In genomic region chr10:70733956-70734355, GRCm38 (mm10) we compare ENCODE assay signal across 24 mouse cellular contexts.
A peak's percentile ranks its signal among the peaks of the same experiment; 100 is the strongest.
DNase-seq lines count a peak whose midpoint lies in the region; ATAC-seq and TF ChIP-seq lines count a peak whose summit lies in the region.
"Had no signal": no experiment of that assay in that cellular context is flagged by ENCODE, and none has a peak within 500 bp of the region (broad histone marks: within the 10 kb centered on the region; RNA-seq: fewer than 3 reads in every experiment).

No protein-coding gene starts in this region.

- no peak overlapping the region for H3K27ac ChIP-seq in hindbrain, embryonic 11.5 days (ENCODE audit: low read depth, low read length)
- H3K27ac ChIP-seq in hindbrain, embryonic 12.5 days: no peak overlapping the region
- H3K27ac ChIP-seq in ES-Bruce4 (ENCODE audit: insufficient read depth, low read length): peak overlapping the region; percentile 38; the same call in 1 of the 2 replicates
- H3K27ac ChIP-seq in intestine, postnatal 0 days (ENCODE audit: low read depth, low read length): no peak overlapping the region
- H3K27ac ChIP-seq: embryonic facial prominence, embryonic 12.5 days; embryonic facial prominence, embryonic 15.5 days; gastrocnemius, adult 2 months; hindbrain, embryonic 14.5 days; hindbrain, postnatal 0 days had no signal

- no peak overlapping the region for H3K9ac ChIP-seq in hindbrain, embryonic 11.5 days (ENCODE audit: low read depth, low read length)
- no peak overlapping the region for H3K9ac ChIP-seq in hindbrain, embryonic 12.5 days
- no peak overlapping the region for H3K9ac ChIP-seq in ES-Bruce4 (ENCODE audit: low read depth, poor library complexity, severe bottlenecking)
- H3K9ac ChIP-seq in intestine, postnatal 0 days (ENCODE audit: low read depth, low read length): no peak overlapping the region
- H3K9ac ChIP-seq: embryonic facial prominence, embryonic 12.5 days; embryonic facial prominence, embryonic 15.5 days; hindbrain, embryonic 14.5 days had no signal

- no peaks in the 10 kb centered on the region for H3K4me1 ChIP-seq in hindbrain, embryonic 11.5 days (replicated peaks; ENCODE audit: control insufficient read depth, insufficient read depth, low read length)
- H3K4me1 ChIP-seq in hindbrain, embryonic 12.5 days: 0 out of 2 replicates have a peak, but pooled peaks cover under 1% of the 10 kb centered on the region
- no peaks in the 10 kb centered on the region for H3K4me1 ChIP-seq in ES-Bruce4 (ENCODE audit: control insufficient read depth, insufficient read depth, low read length)
- H3K4me1 ChIP-seq in intestine, postnatal 0 days (replicated peaks; ENCODE audit: control insufficient read depth, insufficient read depth, low read length): no peaks in the 10 kb centered on the region
- H3K4me1 ChIP-seq: embryonic facial prominence, embryonic 12.5 days; embryonic facial prominence, embryonic 15.5 days had no signal

- H3K4me2 ChIP-seq in hindbrain, embryonic 11.5 days (replicated peaks; ENCODE audit: low read depth, low read length): no peak overlapping the region
- H3K4me2 ChIP-seq in hindbrain, embryonic 12.5 days (replicated peaks): no peak overlapping the region
- no peak overlapping the region for H3K4me2 ChIP-seq in intestine, postnatal 0 days (replicated peaks; ENCODE audit: low read depth)
- H3K4me2 ChIP-seq: embryonic facial prominence, embryonic 12.5 days; embryonic facial prominence, embryonic 15.5 days; heart, embryonic 11.5 days; hindbrain, embryonic 14.5 days had no signal

- peak; percentile 37; the same call in 1 of the 2 replicates for TF ChIP-seq EP300 in ES-Bruce4 (IDR thresholded peaks at IDR 0.05; ENCODE audit: insufficient read depth, low read depth, low read length)

- no peak for TF ChIP-seq CTCF in ES-Bruce4 (IDR thresholded peaks at IDR 0.05; ENCODE audit: low read depth, low read length)
- no peak for TF ChIP-seq CTCF in intestine, postnatal 0 days (IDR thresholded peaks at IDR 0.05; ENCODE audit: low read depth)

- H3K36me3 ChIP-seq in hindbrain, embryonic 11.5 days (ENCODE audit: control insufficient read depth, insufficient read depth, low read length): no peaks in the 10 kb centered on the region
- no peaks in the 10 kb centered on the region for H3K36me3 ChIP-seq in hindbrain, embryonic 12.5 days
- H3K36me3 ChIP-seq in ES-Bruce4 (ENCODE audit: control insufficient read depth, insufficient read depth, low read length, poor library complexity, severe bottlenecking): no peaks in the 10 kb centered on the region
- no peaks in the 10 kb centered on the region for H3K36me3 ChIP-seq in intestine, postnatal 0 days (ENCODE audit: control insufficient read depth, insufficient read depth)
- H3K36me3 ChIP-seq: embryonic facial prominence, embryonic 12.5 days; embryonic facial prominence, embryonic 15.5 days had no signal

- peak; percentile 25 for DNase-seq in hindbrain, embryonic 11.5 days (ENCODE audit: low spot score)
- DNase-seq in ES-CJ7 (ENCODE audit: low read depth, low spot score) (peak; percentile 41), ZHBTc4 (ENCODE audit: low read depth, low spot score) (peak; percentile 54)
- DNase-seq: adrenal gland, postnatal 10 days; adrenal gland, postnatal 36 days; cerebellum, adult 2 months; cerebellum, adult 9-11 months; cerebellum, postnatal 36 days; gastrocnemius, adult 2 months; gastrocnemius, postnatal 14 days; heart, adult 11 months; kidney, adult 2 months had no signal

- no peak for ATAC-seq in hindbrain, embryonic 11.5 days (ENCODE audit: low FRiP score)
- no peak for ATAC-seq in hindbrain, embryonic 12.5 days (ENCODE audit: low FRiP score)
- no peak for ATAC-seq in intestine, postnatal 0 days
- ATAC-seq: CD4-positive, CD25-positive, alpha-beta regulatory T cell, adult 4 months; forebrain, embryonic 14.5 days; hindbrain, postnatal 0 days; inflammation-experienced regulatory T-cells, adult 6 months; intestine, embryonic 16.5 days had no signal

- no peak overlapping the region for H3K4me3 ChIP-seq in hindbrain, embryonic 11.5 days (ENCODE audit: low read depth, low read length)
- H3K4me3 ChIP-seq in hindbrain, embryonic 12.5 days: no peak overlapping the region
- no peak overlapping the region for H3K4me3 ChIP-seq in ES-Bruce4 (ENCODE audit: low read depth, low read length)
- no peak overlapping the region for H3K4me3 ChIP-seq in intestine, postnatal 0 days (ENCODE audit: low read depth, low read length)
- H3K4me3 ChIP-seq: embryonic facial prominence, embryonic 12.5 days; embryonic facial prominence, embryonic 15.5 days; gastrocnemius, adult 2 months had no signal

- H3K9me3 ChIP-seq in hindbrain, embryonic 11.5 days (ENCODE audit: control insufficient read depth, low read length): no peaks in the 10 kb centered on the region
- H3K9me3 ChIP-seq in hindbrain, embryonic 12.5 days (replicated peaks): no peaks in the 10 kb centered on the region
- no peaks in the 10 kb centered on the region; the same call in 1 of the 2 replicates for H3K9me3 ChIP-seq in ES-Bruce4 (replicated peaks; ENCODE audit: control insufficient read depth, insufficient read depth, low read length, poor library complexity, severe bottlenecking)
- no peaks in the 10 kb centered on the region for H3K9me3 ChIP-seq in intestine, postnatal 0 days (ENCODE audit: control insufficient read depth)
- H3K9me3 ChIP-seq: embryonic facial prominence, embryonic 12.5 days; embryonic facial prominence, embryonic 15.5 days had no signal

- WGBS in hindbrain, embryonic 11.5 days: 58% methylated on average over 12 of the region's 12 CpGs
- 57% methylated on average over 12 of the region's 12 CpGs for WGBS in hindbrain, embryonic 12.5 days
- WGBS in intestine, postnatal 0 days: 81% methylated on average over 12 of the region's 12 CpGs

- H3K27me3 ChIP-seq in hindbrain, embryonic 11.5 days (ENCODE audit: control insufficient read depth, insufficient read depth, low read length): no peaks in the 10 kb centered on the region
- H3K27me3 ChIP-seq in hindbrain, embryonic 12.5 days: no peaks in the 10 kb centered on the region
- H3K27me3 ChIP-seq in ES-Bruce4 (ENCODE audit: control insufficient read depth, insufficient read depth, low read length, poor library complexity, severe bottlenecking): no peaks in the 10 kb centered on the region
- no peaks in the 10 kb centered on the region for H3K27me3 ChIP-seq in intestine, postnatal 0 days (replicated peaks; ENCODE audit: control insufficient read depth, insufficient read depth, low read length)
- H3K27me3 ChIP-seq: embryonic facial prominence, embryonic 12.5 days; embryonic facial prominence, embryonic 15.5 days had no signal

- no peak for TF ChIP-seq POLR2A in ES-Bruce4 (IDR thresholded peaks at IDR 0.05; ENCODE audit: insufficient read depth, low read length)
